Mouse (Mus musculus): ENCODE measurements at regions not wholly inside any gene's neighbourhood (a gene's known extent, or its start where the extent isn't known, plus 50 kb on each side); places are given as distances from the start of the nearest gene placed in this dataset.

- Histone ChIP-seq H3K4me2 (ENCODE audit: low read depth, low read length) (no peak overlapping the region), H3K27ac (no peak overlapping the region), H3K9ac (replicated peaks; ENCODE audit: low read length) (no peak overlapping the region), H3K27me3 (ENCODE audit: insufficient read depth, low read length) (no peaks in the 10 kb centered on the region), H3K9me3 (ENCODE audit: low read length) (no peaks in the 10 kb centered on the region), H3K36me3 (ENCODE audit: insufficient read depth, low read length) (no peaks in the 10 kb centered on the region), H3K4me1 (ENCODE audit: insufficient read depth, low read length) (no peaks in the 10 kb centered on the region), H3K4me3 (ENCODE audit: low read length) (no peak overlapping the region)
- 60% methylated on average over 2 of the region's 2 CpGs for WGBS
- ATAC-seq: 0 out of 2 replicates have a peak, but pooled peaks have one; percentile 40
- no peak for TF ChIP-seq CTCF (IDR thresholded peaks at IDR 0.05; ENCODE audit: low read depth)
- no peak for DNase-seq (ENCODE audit: low spot score)
Observed at GRCm38 (mm10) chr11:18164025-18164423, 210.3 kb upstream of the Etaa1 start.

- Histone ChIP-seq H3K9me3 (ENCODE audit: low read length) (no peaks in the 10 kb centered on the region), H3K4me1 (ENCODE audit: insufficient read depth, low read length) (no peaks in the 10 kb centered on the region), H3K27me3 (ENCODE audit: insufficient read depth, low read length) (no peaks in the 10 kb centered on the region), H3K9ac (replicated peaks; ENCODE audit: low read length) (no peak overlapping the region), H3K36me3 (ENCODE audit: insufficient read depth, low read length) (no peaks in the 10 kb centered on the region), H3K4me2 (ENCODE audit: low read depth, low read length) (no peak overlapping the region), H3K27ac (no peak overlapping the region), H3K4me3 (ENCODE audit: low read length) (no peak overlapping the region)
- no peak for DNase-seq (ENCODE audit: low spot score)
- no peak for ATAC-seq
- TF ChIP-seq CTCF (IDR thresholded peaks at IDR 0.05; ENCODE audit: low read depth): no peak
- 77% methylated on average over 5 of the region's 5 CpGs for WGBS
Observed at GRCm38 (mm10) chr11:18163156-18164024, 209.7 kb upstream of the Etaa1 start.

GRCm38 (mm10) chr11:18156506-18156905 is 202.8 kb upstream of the Etaa1 start:
- peak; percentile 44 for DNase-seq (ENCODE audit: low spot score)
- no peaks in the 10 kb centered on the region for H3K9me3 ChIP-seq (ENCODE audit: low read length)
- WGBS: 51% methylated on average over 4 of the region's 4 CpGs
- H3K36me3 ChIP-seq (ENCODE audit: insufficient read depth, low read length): no peaks in the 10 kb centered on the region
- TF ChIP-seq CTCF (IDR thresholded peaks at IDR 0.05; ENCODE audit: low read depth): no peak
- H3K4me3 ChIP-seq (ENCODE audit: low read length): no peak overlapping the region
- no peaks in the 10 kb centered on the region for H3K27me3 ChIP-seq (ENCODE audit: insufficient read depth, low read length)
- H3K4me2 ChIP-seq (ENCODE audit: low read depth, low read length): no peak overlapping the region
- no peak for ATAC-seq
- no peaks in the 10 kb centered on the region for H3K4me1 ChIP-seq (ENCODE audit: insufficient read depth, low read length)
- no peak overlapping the region for H3K9ac ChIP-seq (replicated peaks; ENCODE audit: low read length)
- no peak overlapping the region for H3K27ac ChIP-seq

- peak; percentile 53; the same call in 1 of the 2 replicates for ATAC-seq
- TF ChIP-seq CTCF (IDR thresholded peaks at IDR 0.05; ENCODE audit: low read depth): peak; percentile 71
Observed at GRCm38 (mm10) chr11:18151788-18152563, 198.3 kb upstream of the Etaa1 start.

GRCm38 (mm10) chr11:18151369-18151768 is 197.7 kb upstream of the Etaa1 start:
- ATAC-seq (no peak), DNase-seq (ENCODE audit: low spot score) (no peak)
- H3K27ac ChIP-seq: no peak overlapping the region
- TF ChIP-seq CTCF (IDR thresholded peaks at IDR 0.05; ENCODE audit: low read depth): no peak
- H3K36me3 ChIP-seq (ENCODE audit: insufficient read depth, low read length): no peaks in the 10 kb centered on the region
- H3K4me1 ChIP-seq (ENCODE audit: insufficient read depth, low read length): no peaks in the 10 kb centered on the region
- no peaks in the 10 kb centered on the region for H3K27me3 ChIP-seq (ENCODE audit: insufficient read depth, low read length)
- WGBS: 54% methylated on average over 4 of the region's 4 CpGs
- H3K4me2 ChIP-seq (ENCODE audit: low read depth, low read length): no peak overlapping the region
- no peak overlapping the region for H3K9ac ChIP-seq (replicated peaks; ENCODE audit: low read length)
- H3K4me3 ChIP-seq (ENCODE audit: low read length): no peak overlapping the region
- no peaks in the 10 kb centered on the region for H3K9me3 ChIP-seq (ENCODE audit: low read length)

More at GRCm38 (mm10) chr11:18151788-18152563, 198.3 kb upstream of the Etaa1 start:
- Histone ChIP-seq H3K9me3 (ENCODE audit: low read length) (no peaks in the 10 kb centered on the region), H3K4me2 (ENCODE audit: low read depth, low read length) (no peak overlapping the region), H3K36me3 (ENCODE audit: insufficient read depth, low read length) (no peaks in the 10 kb centered on the region), H3K27me3 (ENCODE audit: insufficient read depth, low read length) (no peaks in the 10 kb centered on the region), H3K9ac (replicated peaks; ENCODE audit: low read length) (no peak overlapping the region), H3K4me3 (ENCODE audit: low read length) (no peak overlapping the region), H3K4me1 (ENCODE audit: insufficient read depth, low read length) (no peaks in the 10 kb centered on the region), H3K27ac (no peak overlapping the region)
- DNase-seq (ENCODE audit: low spot score): peak; percentile 80
- whole genome bisulfite sequencing: 20% methylated on average over 6 of the region's 6 CpGs

- Histone ChIP-seq H3K27ac (no peak overlapping the region), H3K9ac (replicated peaks; ENCODE audit: low read length) (no peak overlapping the region), H3K4me1 (ENCODE audit: insufficient read depth, low read length) (no peaks in the 10 kb centered on the region), H3K9me3 (ENCODE audit: low read length) (no peaks in the 10 kb centered on the region), H3K4me3 (ENCODE audit: low read length) (no peak overlapping the region), H3K27me3 (ENCODE audit: insufficient read depth, low read length) (no peaks in the 10 kb centered on the region), H3K36me3 (ENCODE audit: insufficient read depth, low read length) (no peaks in the 10 kb centered on the region), H3K4me2 (ENCODE audit: low read depth, low read length) (no peak overlapping the region)
- 45% methylated on average over 5 of the region's 5 CpGs for WGBS
- TF ChIP-seq CTCF (IDR thresholded peaks at IDR 0.05; ENCODE audit: low read depth): no peak
- DNase-seq (ENCODE audit: low spot score): peak; percentile 18
- no peak for ATAC-seq
Observed at GRCm38 (mm10) chr11:18127488-18127887, 173.8 kb upstream of the Etaa1 start.
